Mouse (Mus musculus): Measurements from ENCODE around the gene Smim11. TPM values are rescaled to one million over a fixed set of nuclear protein-coding genes. Genes with fewer than 3 reads are reported as not detected.

The Smim11 gene
- polyA plus RNA-seq (2014; fragmentation: Nextera tagmentation; extraction: Ambion mirVana), result 71.6 and 75.9 TPM in 2 replicates

GRCm38 (mm10) chr16:92300649-92301411 lies at the start of gene Smim11:
Gene Smim11 (plus strand): TSS chr16:92301286.
- peaks cover 20% of the 10 kb centered on the region for H3K4me1 ChIP-seq (ENCODE audit: control insufficient read depth, insufficient read depth, low read length)
- peak within 1 kb of the TSS; percentile 61 for H3K9ac ChIP-seq (replicated peaks; ENCODE audit: low read length)
- H3K4me3 ChIP-seq (replicated peaks; ENCODE audit: low read depth, low read length), result peak within 1 kb of the TSS; percentile 53
- ATAC-seq (ENCODE audit: low FRiP score, low TSS enrichment), result peak; percentile 95
- peak within 1 kb of the TSS; percentile 89 for H3K4me2 ChIP-seq (ENCODE audit: low read length)
- peaks cover 6% of the 10 kb centered on the region for H3K36me3 ChIP-seq (ENCODE audit: control insufficient read depth, insufficient read depth, low read length)
- H3K27ac ChIP-seq (replicated peaks; ENCODE audit: low read depth, low read length), result peak within 1 kb of the TSS; percentile 78
- WGBS, result 9% methylated on average over 32 of the region's 32 CpGs
- no peaks in the 10 kb centered on the region for H3K27me3 ChIP-seq (ENCODE audit: control insufficient read depth, insufficient read depth, low read length)
- no peaks in the 10 kb centered on the region for H3K9me3 ChIP-seq (ENCODE audit: control insufficient read depth, low read length)
- peak; percentile 100 for DNase-seq

DNA sequence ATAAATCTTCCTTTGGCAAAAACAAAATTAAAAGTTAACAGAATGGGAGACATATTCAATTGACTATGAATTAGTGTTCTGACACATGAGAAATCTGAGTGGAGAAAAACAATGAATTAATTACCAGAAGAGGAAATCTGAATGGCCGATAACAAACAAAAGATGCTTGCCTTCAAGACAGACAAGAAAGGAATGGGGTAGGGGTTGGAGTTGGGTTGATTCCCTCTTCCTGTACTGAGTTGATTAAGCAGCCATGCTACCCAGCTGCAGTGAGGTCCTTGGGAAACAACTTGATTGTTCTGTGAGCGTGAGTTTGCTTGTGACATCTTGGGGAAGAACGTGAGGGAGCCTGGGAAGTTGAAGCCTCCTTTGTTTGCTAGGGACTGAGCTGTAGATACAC lies 46.8 kb upstream of the Smim11 start:
- H3K4me3 ChIP-seq (replicated peaks; ENCODE audit: low read depth, low read length), result no peak overlapping the region
- ATAC-seq (ENCODE audit: low FRiP score, low TSS enrichment) (no peak), DNase-seq (no peak)
- H3K27ac ChIP-seq (replicated peaks; ENCODE audit: low read depth, low read length), result no peak overlapping the region
- no peaks in the 10 kb centered on the region for H3K4me1 ChIP-seq (ENCODE audit: control insufficient read depth, insufficient read depth, low read length)
- H3K27me3 ChIP-seq (ENCODE audit: control insufficient read depth, insufficient read depth, low read length), result no peaks in the 10 kb centered on the region
- WGBS, result 86% methylated on average over 3 of the region's 3 CpGs
- no peaks in the 10 kb centered on the region for H3K36me3 ChIP-seq (ENCODE audit: control insufficient read depth, insufficient read depth, low read length)
- no peak overlapping the region for H3K9ac ChIP-seq (replicated peaks; ENCODE audit: low read length)
- no peaks in the 10 kb centered on the region for H3K9me3 ChIP-seq (ENCODE audit: control insufficient read depth, low read length)
- H3K4me2 ChIP-seq (ENCODE audit: low read length), result no peak overlapping the region

DNA sequence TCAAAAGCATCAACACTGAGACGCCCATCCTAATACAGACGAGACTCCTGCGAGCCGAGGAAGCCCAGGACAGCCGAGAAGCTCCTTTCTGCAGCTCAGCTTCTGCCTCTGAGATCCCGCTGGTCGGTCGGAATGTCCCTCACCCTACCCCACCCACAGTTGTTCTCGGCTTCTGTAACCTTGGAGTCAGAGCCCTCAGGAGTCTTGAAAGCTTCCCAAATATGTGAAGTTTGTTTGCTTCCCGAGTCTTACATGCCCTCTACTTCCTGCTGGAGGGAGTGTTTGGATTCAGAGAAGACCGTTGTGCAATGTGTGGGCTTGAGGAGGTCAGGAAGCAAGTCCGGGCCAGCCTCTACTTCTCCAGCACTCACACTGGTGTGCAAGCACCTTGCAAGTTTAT lies 33.2 kb upstream of the Smim11 start:
- no peaks in the 10 kb centered on the region for H3K9me3 ChIP-seq (ENCODE audit: control insufficient read depth, low read length)
- 86% methylated on average over 12 of the region's 12 CpGs for WGBS
- DNase-seq (no peak), ATAC-seq (ENCODE audit: low FRiP score, low TSS enrichment) (no peak)
- no peak overlapping the region for H3K4me3 ChIP-seq (replicated peaks; ENCODE audit: low read depth, low read length)
- H3K27ac ChIP-seq (replicated peaks; ENCODE audit: low read depth, low read length), result no peak overlapping the region
- no peak overlapping the region for H3K9ac ChIP-seq (replicated peaks; ENCODE audit: low read length)
- H3K4me2 ChIP-seq (ENCODE audit: low read length), result no peak overlapping the region
- H3K36me3 ChIP-seq (ENCODE audit: control insufficient read depth, insufficient read depth, low read length), result no peaks in the 10 kb centered on the region
- H3K4me1 ChIP-seq (ENCODE audit: control insufficient read depth, insufficient read depth, low read length), result no peaks in the 10 kb centered on the region
- H3K27me3 ChIP-seq (ENCODE audit: control insufficient read depth, insufficient read depth, low read length), result no peaks in the 10 kb centered on the region

- H3K4me2 ChIP-seq (ENCODE audit: low read length), result no peak overlapping the region
- no peak overlapping the region for H3K27ac ChIP-seq (replicated peaks; ENCODE audit: low read depth, low read length)
- no peaks in the 10 kb centered on the region for H3K27me3 ChIP-seq (ENCODE audit: control insufficient read depth, insufficient read depth, low read length)
- no peaks in the 10 kb centered on the region for H3K4me1 ChIP-seq (ENCODE audit: control insufficient read depth, insufficient read depth, low read length)
- H3K9me3 ChIP-seq (ENCODE audit: control insufficient read depth, low read length), result no peaks in the 10 kb centered on the region
- ATAC-seq (ENCODE audit: low FRiP score, low TSS enrichment) (no peak), DNase-seq (no peak)
- H3K4me3 ChIP-seq (replicated peaks; ENCODE audit: low read depth, low read length), result no peak overlapping the region
- WGBS, result 90% methylated on average over 5 of the region's 5 CpGs
- H3K9ac ChIP-seq (replicated peaks; ENCODE audit: low read length), result no peak overlapping the region
- no peaks in the 10 kb centered on the region for H3K36me3 ChIP-seq (ENCODE audit: control insufficient read depth, insufficient read depth, low read length)
Measured at GRCm38 (mm10) chr16:92274516-92274915, 26.6 kb upstream of the Smim11 start.

- Histone ChIP-seq H3K4me1 (ENCODE audit: control insufficient read depth, insufficient read depth, low read length) (no peaks in the 10 kb centered on the region), H3K27me3 (ENCODE audit: control insufficient read depth, insufficient read depth, low read length) (no peaks in the 10 kb centered on the region), H3K36me3 (ENCODE audit: control insufficient read depth, insufficient read depth, low read length) (no peaks in the 10 kb centered on the region), H3K9ac (replicated peaks; ENCODE audit: low read length) (no peak overlapping the region), H3K27ac (replicated peaks; ENCODE audit: low read depth, low read length) (no peak overlapping the region), H3K4me3 (replicated peaks; ENCODE audit: low read depth, low read length) (no peak overlapping the region), H3K9me3 (ENCODE audit: control insufficient read depth, low read length) (no peaks in the 10 kb centered on the region), H3K4me2 (ENCODE audit: low read length) (no peak overlapping the region)
- ATAC-seq (ENCODE audit: low FRiP score, low TSS enrichment) (no peak), DNase-seq (no peak)
- WGBS, result 86% methylated on average over 4 of the region's 4 CpGs
Measured at GRCm38 (mm10) chr16:92275526-92275925, 25.6 kb upstream of the Smim11 start.

DNA sequence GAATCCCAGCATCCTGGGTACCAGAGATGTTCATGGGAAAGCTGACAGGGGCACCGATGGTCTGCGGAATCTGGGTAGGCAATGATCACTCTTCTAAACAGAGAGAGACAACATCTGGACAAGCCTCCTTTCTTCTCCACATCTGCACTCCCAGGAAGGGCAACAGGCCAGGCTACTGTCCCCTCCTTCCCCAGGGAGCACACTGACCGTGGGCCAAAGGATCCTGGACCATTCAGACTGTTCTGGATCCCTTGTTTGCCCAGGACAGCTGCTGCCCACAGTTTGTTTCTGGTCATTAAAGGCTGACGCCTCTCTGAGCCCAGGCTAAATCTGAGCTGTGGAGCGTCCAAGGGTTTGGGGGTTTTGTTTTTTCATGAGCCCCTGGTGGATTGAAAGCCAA lies 18.4 kb upstream of the Smim11 start:
- no peak overlapping the region for H3K4me3 ChIP-seq (replicated peaks; ENCODE audit: low read depth, low read length)
- H3K36me3 ChIP-seq (ENCODE audit: control insufficient read depth, insufficient read depth, low read length), result no peaks in the 10 kb centered on the region
- H3K4me2 ChIP-seq (ENCODE audit: low read length), result no peak overlapping the region
- H3K27me3 ChIP-seq (ENCODE audit: control insufficient read depth, insufficient read depth, low read length), result no peaks in the 10 kb centered on the region
- H3K9me3 ChIP-seq (ENCODE audit: control insufficient read depth, low read length), result no peaks in the 10 kb centered on the region
- ATAC-seq (ENCODE audit: low FRiP score, low TSS enrichment), result no peak
- H3K27ac ChIP-seq (replicated peaks; ENCODE audit: low read depth, low read length), result no peak overlapping the region
- H3K9ac ChIP-seq (replicated peaks; ENCODE audit: low read length), result no peak overlapping the region
- no peak for DNase-seq
- H3K4me1 ChIP-seq (ENCODE audit: control insufficient read depth, insufficient read depth, low read length), result no peaks in the 10 kb centered on the region
- 74% methylated on average over 5 of the region's 5 CpGs for WGBS

- no peaks in the 10 kb centered on the region for H3K36me3 ChIP-seq (ENCODE audit: control insufficient read depth, insufficient read depth, low read length)
- no peak overlapping the region for H3K27ac ChIP-seq (replicated peaks; ENCODE audit: low read depth, low read length)
- WGBS, result 75% methylated on average over 10 of the region's 10 CpGs
- no peak overlapping the region for H3K4me3 ChIP-seq (replicated peaks; ENCODE audit: low read depth, low read length)
- H3K9ac ChIP-seq (replicated peaks; ENCODE audit: low read length), result no peak overlapping the region
- DNase-seq, result no peak
- no peaks in the 10 kb centered on the region for H3K9me3 ChIP-seq (ENCODE audit: control insufficient read depth, low read length)
- H3K4me2 ChIP-seq (ENCODE audit: low read length), result no peak overlapping the region
- ATAC-seq (ENCODE audit: low FRiP score, low TSS enrichment), result no peak
- H3K27me3 ChIP-seq (ENCODE audit: control insufficient read depth, insufficient read depth, low read length), result no peaks in the 10 kb centered on the region
- no peaks in the 10 kb centered on the region for H3K4me1 ChIP-seq (ENCODE audit: control insufficient read depth, insufficient read depth, low read length)
Measured at GRCm38 (mm10) chr16:92285068-92285467, 16.0 kb upstream of the Smim11 start.

GRCm38 (mm10) chr16:92286609-92287008 lies 14.5 kb upstream of the Smim11 start:
- H3K27me3 ChIP-seq (ENCODE audit: control insufficient read depth, insufficient read depth, low read length), result no peaks in the 10 kb centered on the region
- no peak overlapping the region for H3K9ac ChIP-seq (replicated peaks; ENCODE audit: low read length)
- DNase-seq (peak; percentile 94), ATAC-seq (ENCODE audit: low FRiP score, low TSS enrichment) (no peak)
- H3K4me1 ChIP-seq (ENCODE audit: control insufficient read depth, insufficient read depth, low read length), result no peaks in the 10 kb centered on the region
- no peak overlapping the region for H3K27ac ChIP-seq (replicated peaks; ENCODE audit: low read depth, low read length)
- 10% methylated on average over 7 of the region's 7 CpGs for WGBS
- no peak overlapping the region for H3K4me3 ChIP-seq (replicated peaks; ENCODE audit: low read depth, low read length)
- no peaks in the 10 kb centered on the region for H3K36me3 ChIP-seq (ENCODE audit: control insufficient read depth, insufficient read depth, low read length)
- H3K9me3 ChIP-seq (ENCODE audit: control insufficient read depth, low read length), result no peaks in the 10 kb centered on the region
- no peak overlapping the region for H3K4me2 ChIP-seq (ENCODE audit: low read length)

DNA sequence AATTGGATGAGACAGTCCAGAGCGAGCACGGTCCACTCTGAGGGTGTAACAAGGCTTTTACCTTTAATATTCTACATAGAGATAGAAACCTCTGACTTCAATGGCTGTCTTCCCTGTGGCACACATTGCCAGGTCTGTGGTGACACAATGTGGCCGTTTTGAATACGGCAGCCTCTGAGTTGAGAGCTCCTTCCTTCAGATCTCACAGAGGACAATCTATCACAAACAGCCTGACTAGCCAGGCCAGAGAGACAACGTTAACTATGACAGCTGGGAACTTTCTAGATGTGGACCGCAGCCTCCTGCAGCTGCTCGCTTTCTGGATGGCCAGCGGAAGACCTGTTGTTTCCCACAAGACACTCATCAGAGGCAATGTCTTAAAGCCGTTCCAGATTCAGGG lies 12.3 kb upstream of the Smim11 start:
- DNase-seq, result peak; percentile 71
- no peak overlapping the region for H3K4me3 ChIP-seq (replicated peaks; ENCODE audit: low read depth, low read length)
- WGBS, result 87% methylated on average over 9 of the region's 9 CpGs

More for the DNA sequence above, 12.3 kb upstream of the Smim11 start:
- Histone ChIP-seq H3K4me2 (ENCODE audit: low read length) (no peak overlapping the region), H3K36me3 (ENCODE audit: control insufficient read depth, insufficient read depth, low read length) (no peaks in the 10 kb centered on the region), H3K27me3 (ENCODE audit: control insufficient read depth, insufficient read depth, low read length) (no peaks in the 10 kb centered on the region), H3K27ac (replicated peaks; ENCODE audit: low read depth, low read length) (no peak overlapping the region), H3K9ac (replicated peaks; ENCODE audit: low read length) (no peak overlapping the region), H3K4me1 (ENCODE audit: control insufficient read depth, insufficient read depth, low read length) (no peaks in the 10 kb centered on the region), H3K9me3 (ENCODE audit: control insufficient read depth, low read length) (no peaks in the 10 kb centered on the region)
- no peak for ATAC-seq (ENCODE audit: low FRiP score, low TSS enrichment)
